Mouse (Mus musculus): ENCODE results near the gene Metrn.

Metrn gene

GRCm38 (mm10) chr17:25796951-25797369 is at the start of gene Metrn:
Gene Metrn (minus strand): TSS chr17:25797136.
- peak; percentile 79 for DNase-seq (ENCODE audit: low spot score)

GRCm38 (mm10) chr17:25844396-25844901 is 47.5 kb upstream of the Metrn start, which contains the start of gene Rhot2:
Gene Rhot2 (minus strand): TSS chr17:25844851.
- peak; percentile 95 for DNase-seq (ENCODE audit: low spot score)

GRCm38 (mm10) chr17:25843636-25844395 is 46.9 kb upstream of the Metrn start:
- DNase-seq (ENCODE audit: low spot score): no peak

GRCm38 (mm10) chr17:25843122-25843521 is 46.2 kb upstream of the Metrn start:
- DNase-seq (ENCODE audit: low spot score): no peak

GRCm38 (mm10) chr17:25842509-25842908 is 45.6 kb upstream of the Metrn start:
- DNase-seq (ENCODE audit: low spot score): no peak

GRCm38 (mm10) chr17:25841117-25841880 is 44.4 kb upstream of the Metrn start, which contains the start of gene Gm20683:
Gene Gm20683 (minus strand): TSS chr17:25841763.
- no peak for DNase-seq (ENCODE audit: low spot score)

GRCm38 (mm10) chr17:25840519-25840918 is 43.6 kb upstream of the Metrn start:
- no peak for DNase-seq (ENCODE audit: low spot score)

- DNase-seq (ENCODE audit: low spot score): no peak
Measured at GRCm38 (mm10) chr17:25839455-25840235, 42.7 kb upstream of the Metrn start.

GRCm38 (mm10) chr17:25838904-25839303 is 42.0 kb upstream of the Metrn start:
- no peak for DNase-seq (ENCODE audit: low spot score)

GRCm38 (mm10) chr17:25837533-25837932 is 40.6 kb upstream of the Metrn start:
- DNase-seq (ENCODE audit: low spot score): no peak

- peak; percentile 86 for DNase-seq (ENCODE audit: low spot score)
Measured at GRCm38 (mm10) chr17:25837076-25837410, 40.1 kb upstream of the Metrn start, which contains the start of gene Rhbdl1. Gene Rhbdl1 (minus strand): TSS chr17:25837295.

- DNase-seq (ENCODE audit: low spot score): peak; percentile 68
Measured at GRCm38 (mm10) chr17:25836397-25837075, 39.6 kb upstream of the Metrn start.

- no peak for DNase-seq (ENCODE audit: low spot score)
Measured at GRCm38 (mm10) chr17:25835816-25836215, 38.9 kb upstream of the Metrn start.

GRCm38 (mm10) chr17:25835301-25835700 is 38.4 kb upstream of the Metrn start:
- no peak for DNase-seq (ENCODE audit: low spot score)

- DNase-seq (ENCODE audit: low spot score): no peak
Measured at GRCm38 (mm10) chr17:25834595-25835222, 37.8 kb upstream of the Metrn start.

- no peak for DNase-seq (ENCODE audit: low spot score)
Measured at GRCm38 (mm10) chr17:25833961-25834594, 37.1 kb upstream of the Metrn start.

GRCm38 (mm10) chr17:25833291-25833663 is 36.3 kb upstream of the Metrn start, which contains the start of gene Stub1:
Gene Stub1 (minus strand): TSS chr17:25833404.
- DNase-seq (ENCODE audit: low spot score): peak; percentile 89

GRCm38 (mm10) chr17:25832436-25833290 is 35.7 kb upstream of the Metrn start:
- DNase-seq (ENCODE audit: low spot score): peak; percentile 99

- no peak for DNase-seq (ENCODE audit: low spot score)
Measured at GRCm38 (mm10) chr17:25831451-25832281, 34.7 kb upstream of the Metrn start.

All from layer of hippocampus, adult 11-12 months (tissue).